Mouse (Mus musculus) small intestine, adult 2 months (tissue): ENCODE results near the gene C530008M17Rik.

Experiments used
- CTCF ChIP-seq: fragments of 200-500 bp; IDR thresholded peaks from 2 replicates; pipeline ENCODE4 v1.5.1; 2012; ENCODE audit warnings: low read depth, mild to moderate bottlenecking, control low read depth, inconsistent platforms, low read length, moderate library complexity, mixed read lengths; ENCODE audit not compliant: insufficient replicate concordance, insufficient read length; ENCODE audit errors: extremely low read depth
- POLR2A ChIP-seq: fragments of 200-500 bp; IDR thresholded peaks from 2 replicates; pipeline ENCODE4 v1.6.1; 2012; ENCODE audit warnings: low read depth, mild to moderate bottlenecking, control low read depth, inconsistent platforms, low read length, moderate library complexity

DNA sequence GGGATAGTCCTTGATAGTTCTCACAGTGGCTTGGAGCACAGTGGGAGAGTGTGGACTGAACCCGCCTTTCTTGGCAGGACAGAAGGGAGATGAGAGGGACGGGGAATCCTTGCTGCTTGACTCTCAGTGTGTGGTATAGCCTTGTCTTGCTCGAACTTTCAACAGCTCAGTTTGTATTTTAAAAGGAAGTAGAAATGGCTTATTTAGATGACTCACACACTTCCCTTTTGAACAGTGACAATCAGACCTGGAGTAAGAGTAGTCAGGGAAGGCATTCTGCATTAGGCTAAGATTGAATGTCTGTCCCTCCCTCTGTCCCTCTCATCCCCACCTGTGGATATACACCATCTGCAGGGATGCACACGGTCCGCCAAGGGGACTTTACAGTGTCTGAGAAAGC is 115.1 kb downstream of the C530008M17Rik start:
- TF ChIP-seq CTCF, result no peak
- TF ChIP-seq POLR2A, result no peak
